Mouse (Mus musculus) hematopoietic stem cell, adult 5-6 weeks (primary cell): ENCODE measurements around the gene Ddx5. TPM values are rescaled to one million over a fixed set of nuclear protein-coding genes. Genes with fewer than 3 reads are reported as not detected.

Experiments used
- ATAC-seq, 2 experiments: fragments of 125-278 bp in 1 of 2; replicated peaks in 1 of 2; 2 replicates each; pipeline ENCODE4 v1.8.0; 2016 to 2017; ENCODE audit warnings: inconsistent platforms in 2 of 2, mild to moderate bottlenecking in 2 of 2, moderate number of reproducible peaks in 2 of 2, low read depth in 1 of 2, moderate TSS enrichment in 1 of 2; ENCODE audit not compliant: low FRiP score in 2 of 2, poor library complexity in 2 of 2, severe bottlenecking in 2 of 2, insufficient read depth in 1 of 2, low TSS enrichment in 1 of 2
- total RNA-seq: library from RNA; stranded (forward); fragments of 172-1452, 232-1000 nt; gene quantifications from 2 replicates; pipeline ENCODE4 v1.2.3, GENCODE M21; 2017

The Ddx5 gene
- 1,945 and 2,149 TPM in 2 replicates for total RNA-seq

DNA sequence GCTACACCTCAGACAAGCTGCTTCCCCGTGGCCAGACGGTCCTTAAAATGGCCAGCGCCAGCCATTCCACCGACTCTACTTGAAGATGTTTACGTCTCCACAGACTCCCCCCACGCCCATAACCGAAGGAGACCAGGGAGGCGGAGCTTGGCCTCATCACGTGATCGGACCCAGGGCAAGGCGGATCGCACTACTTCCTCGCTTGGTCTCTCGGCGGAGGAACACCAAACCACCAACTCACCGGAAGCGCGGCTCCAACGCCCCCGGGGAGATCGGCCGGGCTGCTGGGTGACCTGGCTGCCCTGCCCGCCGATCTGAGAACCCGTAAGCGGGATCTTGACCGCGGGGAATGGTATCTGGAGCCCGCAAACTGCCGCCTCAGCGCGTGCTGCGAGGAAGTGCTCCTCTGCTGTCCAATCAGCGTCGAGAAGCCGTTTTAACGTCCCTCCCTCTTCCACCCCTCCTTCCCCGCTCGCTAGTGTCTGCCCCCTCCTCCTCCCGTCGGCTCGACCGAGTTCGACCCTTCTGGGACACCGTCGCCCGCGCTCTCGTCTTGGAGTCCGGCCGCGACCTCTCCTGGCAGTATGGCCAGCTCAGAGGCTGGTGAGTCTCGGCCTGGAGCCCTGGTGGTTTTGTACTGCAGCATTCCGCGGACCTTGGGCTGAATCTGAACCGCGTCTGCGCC lies at the start of gene Ddx5, which contains the start of gene Cep95:
Gene Ddx5, minus strand, starts transcription at position 411 of the 685 bp plus-strand sequence.
Gene Cep95, plus strand, starts transcription at position 478 of the 685 bp plus-strand sequence.
- peak; percentile 65 to 68 for ATAC-seq

DNA sequence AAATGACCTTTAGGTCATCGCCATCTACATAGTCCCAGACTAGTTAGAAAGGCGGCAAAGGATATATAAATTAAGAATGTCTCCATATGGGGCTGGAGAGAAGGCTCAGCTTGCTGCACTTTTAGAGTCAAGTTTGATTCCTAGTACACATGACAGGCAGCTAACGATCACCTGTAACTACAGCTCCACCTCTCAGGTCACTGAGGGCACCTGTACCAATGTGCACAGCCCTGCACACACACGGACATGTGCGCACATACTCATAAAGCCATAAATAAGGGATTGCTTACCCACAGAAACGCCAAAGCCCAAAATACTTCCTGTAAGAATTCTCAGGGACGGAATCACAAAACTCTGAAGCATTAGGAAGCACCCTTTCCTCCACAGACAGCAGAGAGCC lies 39.1 kb upstream of the Ddx5 start:
- no peak for ATAC-seq

GRCm38 (mm10) chr11:106824403-106824802 lies 35.4 kb upstream of the Ddx5 start:
- ATAC-seq, result no peak

DNA sequence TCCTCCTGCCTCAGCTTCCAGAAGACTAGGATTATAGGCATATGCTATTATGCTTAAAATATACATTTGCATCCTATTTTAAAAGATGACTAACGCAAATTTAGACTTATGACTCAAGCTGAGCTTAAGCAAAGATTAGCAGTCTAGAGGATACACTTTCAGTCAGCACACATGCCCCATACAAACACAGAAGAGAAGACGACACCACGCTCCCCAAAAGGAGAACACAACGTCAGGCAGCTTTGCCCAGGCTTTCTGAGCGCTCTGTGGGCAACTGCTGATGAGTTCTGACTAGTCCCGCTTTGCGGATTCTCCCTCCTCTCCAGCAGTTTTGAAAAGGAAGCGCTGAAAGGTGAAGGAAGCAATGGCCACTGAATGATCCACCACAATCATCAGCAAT lies 34.8 kb upstream of the Ddx5 start:
- ATAC-seq, result no peak

GRCm38 (mm10) chr11:106822911-106823310 lies 33.9 kb upstream of the Ddx5 start:
- no peak for ATAC-seq

GRCm38 (mm10) chr11:106822491-106822890 lies 33.5 kb upstream of the Ddx5 start:
- no peak for ATAC-seq

- ATAC-seq, result no peak
These were observed 32.4 kb upstream of the Ddx5 start for GRCm38 (mm10) chr11:106821397-106821796.

GRCm38 (mm10) chr11:106820972-106821371 lies 32.0 kb upstream of the Ddx5 start:
- 0 out of 4 replicates have a peak, but pooled peaks of 1 of the 2 experiments have one; percentile 40 for ATAC-seq

DNA sequence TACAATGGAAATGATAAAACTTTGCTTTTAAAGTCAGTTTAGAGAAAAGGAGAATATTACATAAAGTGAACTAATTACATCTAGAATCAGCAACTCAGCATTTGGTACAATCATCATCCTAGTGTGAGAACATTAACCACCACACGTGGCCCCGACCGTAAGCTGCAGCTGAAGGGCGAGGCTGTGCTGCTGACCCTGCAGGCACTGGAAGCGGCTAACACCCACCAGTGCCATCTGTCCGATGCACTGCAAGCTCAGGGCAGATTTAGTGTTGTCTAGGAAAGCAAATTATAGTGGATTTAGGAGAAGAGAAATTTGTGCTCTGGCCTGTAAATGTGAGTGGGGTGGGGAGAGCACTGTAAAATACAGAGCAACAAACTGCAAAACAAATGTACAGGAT lies 31.3 kb upstream of the Ddx5 start:
- ATAC-seq, result no peak

DNA sequence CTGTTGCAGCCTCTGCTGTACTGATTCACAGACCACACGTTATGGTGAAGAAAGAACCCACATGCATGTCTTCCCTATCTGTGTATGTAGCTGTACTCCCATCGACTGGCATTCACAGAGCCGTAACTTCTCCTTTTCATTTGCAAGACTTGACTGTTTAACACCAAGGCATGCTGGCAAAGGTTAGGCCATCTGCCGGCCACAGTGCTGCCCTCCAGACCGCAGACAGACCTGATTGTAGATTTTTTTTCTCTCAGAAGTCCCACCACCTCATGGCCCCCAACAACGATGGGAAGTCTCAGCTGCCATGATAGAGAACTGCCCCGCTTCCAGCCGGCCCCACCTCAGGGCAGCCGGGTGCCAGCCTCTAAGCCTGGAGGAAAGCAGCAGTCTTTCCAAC lies 30.6 kb upstream of the Ddx5 start:
- peak in 1 of 2 experiments; percentile 51; a peak in 1 of 4 replicates for ATAC-seq

- ATAC-seq, result no peak
These were observed 29.4 kb upstream of the Ddx5 start for GRCm38 (mm10) chr11:106818341-106818740.

DNA sequence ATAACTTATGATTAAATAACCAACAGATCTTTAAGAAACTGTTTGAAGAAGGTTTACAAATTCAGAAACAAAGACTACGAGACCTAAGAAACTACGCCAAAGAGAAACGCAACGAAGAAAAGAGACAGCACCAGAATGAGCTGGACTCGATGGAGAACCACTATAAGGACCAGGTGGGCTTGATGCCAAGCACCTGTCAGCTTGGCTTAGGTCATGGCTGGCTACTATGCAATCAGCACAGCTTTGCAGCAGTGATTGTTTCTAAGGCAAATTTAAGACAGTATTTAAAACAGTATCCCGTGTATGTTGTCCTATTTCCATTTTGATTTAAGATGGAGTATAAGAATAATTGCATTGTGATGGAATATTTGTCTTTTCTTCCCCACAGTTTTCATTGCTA lies 28.8 kb upstream of the Ddx5 start:
- ATAC-seq, result no peak

DNA sequence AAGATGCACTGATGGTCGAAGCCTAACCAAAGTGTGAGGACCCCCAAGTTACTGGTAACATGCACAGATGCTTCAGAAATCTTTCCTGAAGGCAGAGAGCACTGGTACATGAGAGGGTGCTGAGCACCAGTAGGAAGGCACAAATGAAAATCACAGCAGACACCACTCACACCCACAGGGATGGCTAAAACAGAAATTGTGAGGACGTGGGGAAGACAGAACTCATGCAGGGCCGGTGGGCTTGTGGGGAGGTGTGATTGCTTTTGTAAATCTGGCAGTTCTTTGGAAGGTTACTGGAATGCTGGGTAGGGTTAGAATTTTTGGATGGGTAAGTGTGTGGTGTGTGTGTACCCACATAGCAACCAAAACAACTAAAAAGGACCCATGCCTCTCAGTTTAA lies 28.2 kb upstream of the Ddx5 start:
- ATAC-seq, result no peak

DNA sequence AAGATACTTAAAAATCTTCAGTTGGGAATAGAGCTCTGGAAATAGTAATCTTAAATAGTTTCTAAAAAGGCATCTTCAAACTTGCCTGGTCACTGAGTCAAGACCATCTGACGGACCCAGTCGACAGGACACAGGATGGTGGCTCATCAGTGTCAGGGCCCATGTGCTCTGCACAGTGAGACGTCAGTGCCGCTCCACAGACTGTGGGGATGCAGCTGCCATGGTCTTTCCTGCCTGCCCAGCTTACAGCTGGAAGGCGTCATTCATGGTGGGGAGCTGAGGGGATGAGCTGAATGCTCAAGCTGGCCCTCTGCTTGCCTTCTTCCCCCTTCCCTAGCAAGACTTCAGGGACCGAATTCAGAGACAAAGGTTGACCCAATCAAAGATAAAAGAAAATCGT lies 27.3 kb upstream of the Ddx5 start:
- ATAC-seq, result no peak

- no peak for ATAC-seq
These were observed 26.8 kb upstream of the Ddx5 start for GRCm38 (mm10) chr11:106815761-106816160.

DNA sequence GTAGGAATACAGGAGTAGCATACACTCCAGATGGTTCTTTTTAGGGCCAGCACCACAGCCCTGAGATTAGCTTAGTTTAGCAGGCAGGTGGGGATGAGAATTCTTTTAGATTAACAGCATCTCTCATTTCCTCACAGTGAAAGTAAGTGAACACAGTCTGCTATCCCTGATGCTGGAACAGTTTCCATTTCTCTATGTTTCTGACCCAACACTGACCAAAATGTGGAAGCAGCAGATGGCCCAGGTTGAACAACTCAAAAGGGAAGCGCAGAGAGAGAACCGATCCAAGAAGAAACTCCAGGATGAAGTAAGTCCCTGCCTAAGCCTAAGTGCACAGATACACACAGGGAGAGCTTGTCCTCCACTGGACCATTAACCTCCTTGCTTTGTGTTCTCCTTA lies 26.3 kb upstream of the Ddx5 start:
- no peak for ATAC-seq

- ATAC-seq, result no peak
These were observed 25.8 kb upstream of the Ddx5 start for GRCm38 (mm10) chr11:106814601-106815320.

DNA sequence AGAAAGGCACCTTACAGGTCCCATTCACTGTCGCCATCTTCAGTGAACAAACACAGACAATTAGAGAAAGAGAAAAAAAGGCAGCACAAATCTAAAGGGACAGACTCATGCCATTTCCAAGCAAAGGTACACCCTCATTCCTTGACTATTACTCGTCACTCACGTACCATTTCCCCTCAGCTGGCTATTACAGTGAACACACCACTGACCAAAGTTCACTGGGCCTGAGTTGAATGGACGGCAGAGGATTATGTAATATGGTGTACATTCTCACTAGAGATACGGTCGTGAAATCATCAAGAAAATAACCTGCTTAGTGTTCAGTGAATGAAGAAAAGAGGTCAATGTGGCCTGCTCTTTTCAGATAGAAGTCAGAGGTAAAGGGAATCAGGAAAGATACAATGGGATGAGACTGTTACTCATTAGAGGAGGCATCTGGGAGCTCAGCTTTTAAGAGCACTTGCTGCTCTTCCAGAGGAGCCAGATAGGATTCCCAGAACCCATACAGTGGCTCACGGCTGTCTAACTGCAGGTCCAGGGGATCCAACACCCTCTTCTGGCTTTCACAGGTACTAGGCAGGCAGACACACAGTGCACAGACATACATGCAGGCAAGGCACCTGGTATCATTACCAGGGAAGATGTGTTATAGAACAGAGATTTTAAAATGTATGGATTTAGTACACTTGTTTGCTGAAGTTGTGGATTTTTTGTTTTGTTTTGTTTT lies 23.6 kb upstream of the Ddx5 start:
- no peak for ATAC-seq
